ENCODE assay signal across 27 mouse cellular contexts in the genomic region with DNA sequence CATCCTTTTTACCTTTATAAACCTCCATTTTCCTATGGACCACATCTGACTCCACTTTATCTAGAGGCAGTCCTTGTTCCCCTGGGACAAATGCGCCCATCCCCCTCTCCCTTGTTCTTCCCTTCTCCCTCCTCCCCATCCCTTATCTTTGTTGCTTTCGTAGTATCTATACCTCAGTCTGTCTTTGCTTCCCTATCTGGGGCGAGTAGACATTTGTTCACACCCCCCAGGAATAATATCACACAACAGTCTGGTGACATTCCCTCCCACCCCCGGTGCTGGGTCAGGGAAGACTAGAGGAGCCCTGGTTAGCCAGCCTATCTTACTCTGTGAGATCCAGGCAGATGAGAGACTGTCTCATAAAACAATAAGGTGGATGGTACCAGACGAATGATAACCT. TPM values are rescaled to one million over a fixed set of nuclear protein-coding genes. Genes with fewer than 3 reads are reported as not detected.
DNase-seq lines count a peak whose midpoint lies in the region; ATAC-seq and TF ChIP-seq lines count a peak whose summit lies in the region.
"Had no signal": no experiment of that assay in that cellular context is flagged by ENCODE, and none has a peak within 500 bp of the region (broad histone marks: within the 10 kb centered on the region; RNA-seq: fewer than 3 reads in every experiment).

No protein-coding gene starts in this region.

- H3K9ac ChIP-seq in liver, postnatal 0 days (replicated peaks), result no peak overlapping the region
- no peak overlapping the region for H3K9ac ChIP-seq in liver, embryonic 11.5 days (ENCODE audit: low read depth, low read length)
- no peak overlapping the region for H3K9ac ChIP-seq in liver, embryonic 14.5 days (replicated peaks)
- H3K9ac ChIP-seq: embryonic facial prominence, embryonic 12.5 days; forebrain, embryonic 12.5 days; forebrain, embryonic 15.5 days; heart, embryonic 13.5 days; hindbrain, embryonic 12.5 days; hindbrain, embryonic 15.5 days had no signal

- no peaks in the 10 kb centered on the region for H3K9me3 ChIP-seq in liver, postnatal 0 days (ENCODE audit: low read length)
- no peaks in the 10 kb centered on the region for H3K9me3 ChIP-seq in liver, embryonic 11.5 days (ENCODE audit: control insufficient read depth, low read length)
- no peaks in the 10 kb centered on the region for H3K9me3 ChIP-seq in liver, embryonic 14.5 days (ENCODE audit: control insufficient read depth, low read length)
- H3K9me3 ChIP-seq: embryonic facial prominence, embryonic 12.5 days; forebrain, embryonic 12.5 days; forebrain, embryonic 15.5 days; G1E; heart, embryonic 10.5 days; heart, embryonic 13.5 days; hindbrain, embryonic 12.5 days; hindbrain, embryonic 15.5 days had no signal

- DNase-seq in liver, result peak; percentile 17
- no peak for DNase-seq in liver, postnatal 0 days
- no peak for DNase-seq in liver, embryonic 11.5 days (ENCODE audit: low spot score)
- no peak for DNase-seq in liver, embryonic 14.5 days (ENCODE audit: low read depth in 3 of 3, low spot score in 3 of 3)
- DNase-seq in testis, postnatal 14 days (ENCODE audit: low spot score), result no peak
- DNase-seq in heart, adult 18-20 months, result no peak
- no peak for DNase-seq in heart, postnatal 25 days (ENCODE audit: low spot score)
- DNase-seq: adrenal gland, adult 2 months; adrenal gland, postnatal 14 days; B cell, adult 2 months; cerebellum, adult 11-12 months; cerebellum, adult 8-10 months; cerebellum, postnatal 10 days; gastrocnemius, postnatal 25 days; heart, adult 2 months; heart, postnatal 14 days had no signal

- no peak overlapping the region for H3K4me2 ChIP-seq in liver, postnatal 0 days (ENCODE audit: low read depth, low read length)
- no peak overlapping the region for H3K4me2 ChIP-seq in liver, embryonic 11.5 days
- H3K4me2 ChIP-seq in liver, embryonic 14.5 days (ENCODE audit: low read depth), result no peak overlapping the region
- H3K4me2 ChIP-seq: embryonic facial prominence, embryonic 12.5 days; forebrain, embryonic 12.5 days; forebrain, embryonic 15.5 days; heart, embryonic 13.5 days; hindbrain, embryonic 12.5 days; hindbrain, embryonic 15.5 days had no signal

- intact Hi-C loops in heart, postnatal 25 days (cut with DNase I), result no loop called here

- H3K27ac ChIP-seq in liver, postnatal 0 days (ENCODE audit: low read depth), result no peak overlapping the region
- no peak overlapping the region for H3K27ac ChIP-seq in liver, embryonic 11.5 days (ENCODE audit: low read depth, low read length)
- no peak overlapping the region for H3K27ac ChIP-seq in liver, embryonic 14.5 days
- H3K27ac ChIP-seq: embryonic facial prominence, embryonic 12.5 days; forebrain, embryonic 12.5 days; forebrain, embryonic 15.5 days; heart, adult 2 months; heart, embryonic 10.5 days; heart, embryonic 13.5 days; hindbrain, embryonic 12.5 days; hindbrain, embryonic 15.5 days had no signal

- no peaks in the 10 kb centered on the region for H3K36me3 ChIP-seq in liver, postnatal 0 days (replicated peaks; ENCODE audit: insufficient read depth, low read length)
- H3K36me3 ChIP-seq in liver, embryonic 11.5 days (ENCODE audit: control insufficient read depth, insufficient read depth, low read length), result no peaks in the 10 kb centered on the region
- H3K36me3 ChIP-seq in liver, embryonic 14.5 days (replicated peaks; ENCODE audit: control insufficient read depth, insufficient read depth, low read depth), result no peaks in the 10 kb centered on the region
- H3K36me3 ChIP-seq: embryonic facial prominence, embryonic 12.5 days; forebrain, embryonic 12.5 days; forebrain, embryonic 15.5 days; G1E; heart, embryonic 10.5 days; heart, embryonic 13.5 days; hindbrain, embryonic 12.5 days; hindbrain, embryonic 15.5 days had no signal

- H3K4me1 ChIP-seq in liver, postnatal 0 days (ENCODE audit: insufficient read depth), result no peaks in the 10 kb centered on the region
- no peaks in the 10 kb centered on the region for H3K4me1 ChIP-seq in liver, embryonic 11.5 days (replicated peaks; ENCODE audit: control insufficient read depth, insufficient read depth, low read length)
- H3K4me1 ChIP-seq in liver, embryonic 14.5 days (replicated peaks; ENCODE audit: control insufficient read depth in 2 of 2, insufficient read depth in 2 of 2, low read length in 1 of 2), result peaks cover 0 to 4% of the 10 kb centered on the region in 2 experiments; a peak in 1 of 4 replicates
- H3K4me1 ChIP-seq: embryonic facial prominence, embryonic 12.5 days; forebrain, embryonic 12.5 days; forebrain, embryonic 15.5 days; heart, embryonic 13.5 days; hindbrain, embryonic 12.5 days; hindbrain, embryonic 15.5 days had no signal

- TF ChIP-seq CTCF in liver, postnatal 0 days (IDR thresholded peaks at IDR 0.05; ENCODE audit: low read depth), result no peak
- TF ChIP-seq CTCF in liver, embryonic 14.5 days (IDR thresholded peaks at IDR 0.05; ENCODE audit: low read depth), result no peak

- no peak for TF ChIP-seq EP300 in liver, postnatal 0 days (IDR thresholded peaks at IDR 0.05; ENCODE audit: low read depth)
- peak; percentile 35; the same call in 1 of the 2 replicates for TF ChIP-seq EP300 in liver, embryonic 14.5 days (IDR thresholded peaks at IDR 0.05; ENCODE audit: low read depth)

- no peak overlapping the region for H3K4me3 ChIP-seq in liver, postnatal 0 days (ENCODE audit: low read depth, low read length)
- no peak overlapping the region for H3K4me3 ChIP-seq in liver, embryonic 11.5 days (ENCODE audit: low read depth, low read length)
- H3K4me3 ChIP-seq in liver, embryonic 14.5 days (ENCODE audit: insufficient read depth in 1 of 2, low read depth in 2 of 2, low read length in 2 of 2), result no peak overlapping the region
- H3K4me3 ChIP-seq: embryonic facial prominence, embryonic 12.5 days; erythroblast, embryonic 14.5 days; forebrain, embryonic 12.5 days; forebrain, embryonic 15.5 days; heart, adult 2 months; heart, embryonic 10.5 days; heart, embryonic 13.5 days; hindbrain, embryonic 12.5 days; hindbrain, embryonic 15.5 days had no signal

- 57% methylated on average over 5 of the region's 5 CpGs for WGBS in liver, postnatal 0 days (ENCODE audit: insufficient replicate concordance)
- WGBS in liver, embryonic 11.5 days, result 48% methylated on average over 5 of the region's 5 CpGs
- 30% methylated on average over 5 of the region's 5 CpGs for WGBS in liver, embryonic 14.5 days (ENCODE audit: insufficient replicate concordance)

- no peak for ATAC-seq in liver, postnatal 0 days
- ATAC-seq in liver, embryonic 11.5 days (replicated peaks; ENCODE audit: low FRiP score), result peak; percentile 75
- peak; percentile 62 for ATAC-seq in liver, embryonic 14.5 days (ENCODE audit: insufficient read depth)
- ATAC-seq in megakaryocyte progenitor cell, adult 5-6 weeks (replicated peaks; ENCODE audit: poor library complexity), result 0 out of 2 replicates have a peak, but pooled peaks have one; percentile 6
- ATAC-seq: forebrain, embryonic 15.5 days had no signal

- no peaks in the 10 kb centered on the region for H3K27me3 ChIP-seq in liver, postnatal 0 days (ENCODE audit: insufficient read depth, low read length)
- no peaks in the 10 kb centered on the region for H3K27me3 ChIP-seq in liver, embryonic 11.5 days (replicated peaks; ENCODE audit: control insufficient read depth, insufficient read depth, low read length)
- H3K27me3 ChIP-seq in liver, embryonic 14.5 days (ENCODE audit: control insufficient read depth, insufficient read depth, low read length), result no peaks in the 10 kb centered on the region
- H3K27me3 ChIP-seq: CH12.LX; embryonic facial prominence, embryonic 12.5 days; forebrain, embryonic 12.5 days; forebrain, embryonic 15.5 days; heart, embryonic 13.5 days; hindbrain, embryonic 12.5 days; hindbrain, embryonic 15.5 days had no signal

RNA-seq across cellular contexts. Expression of gene Map3k19, which starts 9.4 kb away (rescaled TPM):
- polyA plus RNA-seq in liver, postnatal 0 days (2015; fragmentation: Nextera tagmentation; extraction: Ambion mirVana), result not detected in 2 replicates
- not detected in 2 replicates for polyA plus RNA-seq in liver, embryonic 11.5 days (2014; fragmentation: Nextera tagmentation; extraction: Ambion mirVana)
- 0.02 TPM in 1 of 2 replicates, not detected in the other for polyA plus RNA-seq in liver, embryonic 14.5 days (2012; rRNA removed)
- polyA plus RNA-seq in liver, embryonic 14.5 days (2014; fragmentation: Nextera tagmentation; extraction: Ambion mirVana), result not detected in 2 replicates
- 0.32 and 0.35 TPM in 2 replicates for total RNA-seq in megakaryocyte progenitor cell, adult 5-6 weeks (2015)
- 0.10 TPM in 1 of 2 replicates, not detected in the other for total RNA-seq in megakaryocyte progenitor cell, adult 5-6 weeks (2017)
- total RNA-seq in heart, adult 18-20 months (2021), result under 1 TPM in 1 of 2 experiments, not detected in 1; 0.28 TPM
- not detected for total RNA-seq in heart, postnatal 25 days (2021)
- polyA plus RNA-seq: erythroblast, embryonic 14.5 days; G1E; heart, embryonic 10.5 days had no signal

RNA-seq across cellular contexts. Expression of gene Rab3gap1, which starts 23.1 kb away (rescaled TPM):
- polyA plus RNA-seq in liver, postnatal 0 days (2015; fragmentation: Nextera tagmentation; extraction: Ambion mirVana), result 8.3 and 8.9 TPM in 2 replicates
- 19.9 and 20.7 TPM in 2 replicates for polyA plus RNA-seq in liver, embryonic 11.5 days (2014; fragmentation: Nextera tagmentation; extraction: Ambion mirVana)
- polyA plus RNA-seq in liver, embryonic 14.5 days (2012; rRNA removed), result 3.7 and 5.1 TPM in 2 replicates
- polyA plus RNA-seq in liver, embryonic 14.5 days (2014; fragmentation: Nextera tagmentation; extraction: Ambion mirVana), result 8.2 TPM in 2 replicates
- total RNA-seq in megakaryocyte progenitor cell, adult 5-6 weeks (2015), result 14.1 and 16.1 TPM in 2 replicates
- 40.3 and 47.3 TPM in 2 replicates for total RNA-seq in megakaryocyte progenitor cell, adult 5-6 weeks (2017)
- total RNA-seq in heart, adult 18-20 months (2021), result 10 to 100 TPM; 37.0 to 40.4 TPM
- total RNA-seq in heart, postnatal 25 days (2021), result 10 to 100 TPM; 35.0 to 38.0 TPM
